19 mouse cellular contexts compared by ENCODE assay signal in genomic region chr7:46315692-46316091, GRCm38 (mm10).
A peak's percentile ranks its signal among the peaks of the same experiment; 100 is the strongest.
DNase-seq lines count a peak whose midpoint lies in the region; ATAC-seq lines count a peak whose summit lies in the region.
"Had no signal": no experiment of that assay in that cellular context is flagged by ENCODE, and none has a peak within 500 bp of the region (broad histone marks: within the 10 kb centered on the region; RNA-seq: fewer than 3 reads in every experiment).

No protein-coding gene starts in this region.

- H3K4me1 ChIP-seq in embryonic facial prominence, embryonic 15.5 days: peaks cover 8% of the 10 kb centered on the region; the same call in 1 of the 2 replicates
- H3K4me1 ChIP-seq in limb, embryonic 15.5 days: no peaks in the 10 kb centered on the region
- peaks cover 6% of the 10 kb centered on the region for H3K4me1 ChIP-seq in hindbrain, embryonic 12.5 days
- H3K4me1 ChIP-seq in neural tube, embryonic 15.5 days: peaks cover 3% of the 10 kb centered on the region; the same call in 1 of the 2 replicates
- H3K4me1 ChIP-seq: liver, embryonic 13.5 days had no signal

- no peaks in the 10 kb centered on the region for H3K9me3 ChIP-seq in embryonic facial prominence, embryonic 15.5 days (replicated peaks)
- H3K9me3 ChIP-seq in limb, embryonic 15.5 days: no peaks in the 10 kb centered on the region
- H3K9me3 ChIP-seq in hindbrain, embryonic 12.5 days (replicated peaks): no peaks in the 10 kb centered on the region
- no peaks in the 10 kb centered on the region for H3K9me3 ChIP-seq in neural tube, embryonic 15.5 days (replicated peaks)
- H3K9me3 ChIP-seq: forebrain, embryonic 10.5 days; heart, embryonic 15.5 days; hindbrain, embryonic 10.5 days; liver, embryonic 13.5 days; lung, embryonic 15.5 days; midbrain, embryonic 12.5 days had no signal

- no peaks in the 10 kb centered on the region for H3K36me3 ChIP-seq in embryonic facial prominence, embryonic 15.5 days
- H3K36me3 ChIP-seq in limb, embryonic 15.5 days: no peaks in the 10 kb centered on the region
- no peaks in the 10 kb centered on the region for H3K36me3 ChIP-seq in hindbrain, embryonic 12.5 days
- no peaks in the 10 kb centered on the region for H3K36me3 ChIP-seq in neural tube, embryonic 15.5 days
- H3K36me3 ChIP-seq: forebrain, embryonic 10.5 days; heart, embryonic 15.5 days; hindbrain, embryonic 10.5 days; liver, embryonic 13.5 days; lung, embryonic 15.5 days; midbrain, embryonic 12.5 days had no signal

- no peaks in the 10 kb centered on the region for H3K27me3 ChIP-seq in embryonic facial prominence, embryonic 15.5 days
- no peaks in the 10 kb centered on the region for H3K27me3 ChIP-seq in limb, embryonic 15.5 days
- no peaks in the 10 kb centered on the region for H3K27me3 ChIP-seq in hindbrain, embryonic 12.5 days
- no peaks in the 10 kb centered on the region for H3K27me3 ChIP-seq in neural tube, embryonic 15.5 days (replicated peaks)
- H3K27me3 ChIP-seq: heart, embryonic 15.5 days; liver, embryonic 13.5 days; lung, embryonic 15.5 days had no signal

- peak; percentile 9 for DNase-seq in layer of hippocampus, adult 9-11 months
- DNase-seq in layer of hippocampus, postnatal 14 days (ENCODE audit: low spot score in 2 of 2): no peak
- DNase-seq in cerebellum, adult 9-11 months: peak; percentile 28
- DNase-seq: adrenal gland, postnatal 25 days; forebrain, postnatal 0 days; kidney, adult 18-20 months; liver, embryonic 13.5 days; thymus, postnatal 14 days had no signal

- H3K4me2 ChIP-seq in embryonic facial prominence, embryonic 15.5 days (replicated peaks): no peak overlapping the region
- H3K4me2 ChIP-seq in limb, embryonic 15.5 days: no peak overlapping the region
- no peak overlapping the region for H3K4me2 ChIP-seq in hindbrain, embryonic 12.5 days (replicated peaks)
- no peak overlapping the region for H3K4me2 ChIP-seq in neural tube, embryonic 15.5 days
- H3K4me2 ChIP-seq: heart, embryonic 15.5 days; liver, embryonic 13.5 days; lung, embryonic 15.5 days; midbrain, embryonic 12.5 days had no signal

- 65% methylated on average over 4 of the region's 4 CpGs for WGBS in embryonic facial prominence, embryonic 15.5 days
- 62% methylated on average over 4 of the region's 4 CpGs for WGBS in limb, embryonic 15.5 days
- WGBS in hindbrain, embryonic 12.5 days: 73% methylated on average over 4 of the region's 4 CpGs
- WGBS in neural tube, embryonic 15.5 days: 84% methylated on average over 4 of the region's 4 CpGs

- H3K27ac ChIP-seq in embryonic facial prominence, embryonic 15.5 days (replicated peaks): 0 out of 2 replicates have a peak overlapping the region, but pooled peaks have one; percentile 12
- peak overlapping the region; percentile 38; the same call in 1 of the 2 replicates for H3K27ac ChIP-seq in limb, embryonic 15.5 days
- no peak overlapping the region for H3K27ac ChIP-seq in hindbrain, embryonic 12.5 days
- no peak overlapping the region for H3K27ac ChIP-seq in neural tube, embryonic 15.5 days (replicated peaks)
- H3K27ac ChIP-seq: forebrain, embryonic 10.5 days; heart, embryonic 15.5 days; hindbrain, embryonic 10.5 days; kidney, postnatal 0 days; liver, embryonic 13.5 days; lung, embryonic 15.5 days; midbrain, embryonic 12.5 days had no signal

- no peak overlapping the region for H3K4me3 ChIP-seq in embryonic facial prominence, embryonic 15.5 days (replicated peaks)
- H3K4me3 ChIP-seq in limb, embryonic 15.5 days: no peak overlapping the region
- H3K4me3 ChIP-seq in hindbrain, embryonic 12.5 days: no peak overlapping the region
- no peak overlapping the region for H3K4me3 ChIP-seq in neural tube, embryonic 15.5 days (replicated peaks)
- H3K4me3 ChIP-seq: forebrain, embryonic 10.5 days; heart, embryonic 15.5 days; hindbrain, embryonic 10.5 days; liver, embryonic 13.5 days; lung, embryonic 15.5 days; midbrain, embryonic 12.5 days had no signal

- H3K9ac ChIP-seq in embryonic facial prominence, embryonic 15.5 days: no peak overlapping the region
- no peak overlapping the region for H3K9ac ChIP-seq in limb, embryonic 15.5 days
- no peak overlapping the region for H3K9ac ChIP-seq in hindbrain, embryonic 12.5 days
- H3K9ac ChIP-seq in neural tube, embryonic 15.5 days (replicated peaks): no peak overlapping the region
- H3K9ac ChIP-seq: forebrain, postnatal 0 days; heart, embryonic 15.5 days; liver, embryonic 13.5 days; lung, embryonic 15.5 days; midbrain, embryonic 12.5 days had no signal

- ATAC-seq in embryonic facial prominence, embryonic 15.5 days (ENCODE audit: insufficient number of reproducible peaks, low FRiP score, low TSS enrichment, low read depth): 0 out of 2 replicates have a peak, but pooled peaks have one; percentile 12
- ATAC-seq in limb, embryonic 15.5 days (ENCODE audit: insufficient number of reproducible peaks, low FRiP score, low TSS enrichment, low read depth): 0 out of 2 replicates have a peak, but pooled peaks have one; percentile 42
- no peak for ATAC-seq in hindbrain, embryonic 12.5 days (ENCODE audit: low FRiP score)
- ATAC-seq in neural tube, embryonic 15.5 days (ENCODE audit: low FRiP score): no peak
- ATAC-seq in CD4-positive, CD25-positive, alpha-beta regulatory T cell, adult 4 months: no peak
- ATAC-seq: forebrain, postnatal 0 days had no signal

Comparison
In these comparisons a context has a peak if more than half of its experiments do, and no peak if none do; other contexts are left out.
1. DNase-seq: peak in layer of hippocampus, adult 9-11 months (single experiment) and cerebellum, adult 9-11 months (single experiment); none in layer of hippocampus, postnatal 14 days (0 of 2).
2. ATAC-seq: peak in embryonic facial prominence, embryonic 15.5 days (single experiment) and limb, embryonic 15.5 days (single experiment); none in hindbrain, embryonic 12.5 days (single experiment), neural tube, embryonic 15.5 days (single experiment) and CD4-positive, CD25-positive, alpha-beta regulatory T cell, adult 4 months (single experiment).
3. H3K27ac ChIP-seq: peak in embryonic facial prominence, embryonic 15.5 days (single experiment) and limb, embryonic 15.5 days (single experiment); none in hindbrain, embryonic 12.5 days (single experiment) and neural tube, embryonic 15.5 days (single experiment).